8 mouse cellular contexts compared by ENCODE assay signal in genomic region chr5:135015497-135015896, GRCm38 (mm10). TPM values are rescaled to one million over a fixed set of nuclear protein-coding genes. Genes with fewer than 3 reads are reported as not detected.
DNase-seq lines count a peak whose midpoint lies in the region; ATAC-seq and TF ChIP-seq lines count a peak whose summit lies in the region.

No protein-coding gene starts in this region.

- WGBS in heart, adult 2 months = 15% methylated on average over 7 of the region's 7 CpGs
- WGBS in lung, embryonic 16.5 days = 14% methylated on average over 7 of the region's 7 CpGs

- peak; percentile 73 for ATAC-seq in CD4-positive, CD25-positive, alpha-beta regulatory T cell, adult 4 months
- peak; percentile 27 for ATAC-seq in lung, embryonic 16.5 days (ENCODE audit: low read depth)

- no peak for TF ChIP-seq POLR2A in heart, adult 2 months (IDR thresholded peaks at IDR 0.05; ENCODE audit: insufficient read depth, low read depth, low read length)

- H3K27me3 ChIP-seq in heart, adult 2 months (ENCODE audit: control insufficient read depth, insufficient read depth, low read length) = no peaks in the 10 kb centered on the region
- no peaks in the 10 kb centered on the region for H3K27me3 ChIP-seq in lung, embryonic 16.5 days (ENCODE audit: control insufficient read depth, insufficient read depth, low read depth, low read length)

- H3K4me3 ChIP-seq in heart, adult 2 months = no peak overlapping the region
- no peak overlapping the region for H3K4me3 ChIP-seq in lung, embryonic 16.5 days (ENCODE audit: low read length)

- no peak overlapping the region for H3K9ac ChIP-seq in heart, adult 2 months (ENCODE audit: low read depth, low read length)
- no peak overlapping the region for H3K9ac ChIP-seq in lung, embryonic 16.5 days (ENCODE audit: low read length)

- TF ChIP-seq CTCF in heart, adult 2 months (IDR thresholded peaks at IDR 0.05) = no peak

- no peak overlapping the region for H3K27ac ChIP-seq in heart, adult 2 months
- H3K27ac ChIP-seq in lung, embryonic 16.5 days (ENCODE audit: low read length) = no peak overlapping the region

- intact Hi-C loops in heart, adult 2 months (cut with DNase I) = loop anchor here (1.0 kb wide), 1 partner anchor 103 kb away; no protein-coding TSS in a partner anchor

- H3K4me2 ChIP-seq in lung, embryonic 16.5 days (ENCODE audit: low read depth, low read length) = no peak overlapping the region

- DNase-seq in adrenal gland, postnatal 14 days = peak; percentile 90
- DNase-seq in embryo, embryonic 9.5 days (ENCODE audit: extremely low spot score) = peak; percentile 81
- peak; percentile 85 to 93 for DNase-seq in heart, adult 2 months
- DNase-seq in layer of hippocampus, adult 11-12 months (ENCODE audit: low spot score) = peak; percentile 91
- DNase-seq in right cerebral cortex, adult 2 months (ENCODE audit: low spot score in 2 of 2) = peak; percentile 95 to 96
- DNase-seq in urinary bladder, adult 2 months (ENCODE audit: low spot score) = peak; percentile 74

- no peaks in the 10 kb centered on the region for H3K9me3 ChIP-seq in lung, embryonic 16.5 days (ENCODE audit: control insufficient read depth, low read length)

- peaks cover 1% of the 10 kb centered on the region; the same call in 1 of the 2 replicates for H3K4me1 ChIP-seq in heart, adult 2 months (ENCODE audit: control insufficient read depth, insufficient read depth, low read length)
- peaks cover 20% of the 10 kb centered on the region for H3K4me1 ChIP-seq in lung, embryonic 16.5 days (replicated peaks; ENCODE audit: control insufficient read depth, insufficient read depth, low read length)

- H3K79me2 ChIP-seq in heart, adult 2 months (replicated peaks; ENCODE audit: control insufficient read depth, insufficient read depth, low read length) = no peaks in the 10 kb centered on the region

- no peaks in the 10 kb centered on the region for H3K36me3 ChIP-seq in heart, adult 2 months (ENCODE audit: control insufficient read depth, insufficient read depth, low read length)
- no peaks in the 10 kb centered on the region for H3K36me3 ChIP-seq in lung, embryonic 16.5 days (ENCODE audit: control insufficient read depth, insufficient read depth, low read length)

- TF ChIP-seq EP300 in heart, adult 2 months (IDR thresholded peaks at IDR 0.05; ENCODE audit: insufficient read depth, low read depth, low read length) = peak; percentile 79; the same call in 1 of the 2 replicates

RNA-seq across cellular contexts. Expression of gene Abhd11, which starts 6.5 kb away (rescaled TPM):
- polyA plus RNA-seq in CD4-positive, CD25-positive, alpha-beta regulatory T cell, adult 4 months (2017; shearing (Covaris generic)) = 10 to 100 TPM; 64.3 to 80.5 TPM
- total RNA-seq in adrenal gland, postnatal 14 days (2021) = 66.7 and 68.5 TPM in 2 replicates
- total RNA-seq in heart, adult 2 months (2021) = 10 to 100 TPM; 56.9 to 64.5 TPM
- polyA plus RNA-seq in heart, adult 2 months (2012; rRNA removed) = 90.2 and 110 TPM in 2 replicates
- 73.3 and 73.4 TPM in 2 replicates for polyA plus RNA-seq in lung, embryonic 16.5 days (2015; fragmentation: Nextera tagmentation; extraction: Ambion mirVana)
- 50.0 and 69.5 TPM in 2 replicates for polyA plus RNA-seq in urinary bladder, adult 2 months (2012; rRNA removed)

RNA-seq across cellular contexts. Expression of gene Stx1a, which starts 7.8 kb away (rescaled TPM):
- 10 to 100 TPM; 15.4 to 27.0 TPM for polyA plus RNA-seq in CD4-positive, CD25-positive, alpha-beta regulatory T cell, adult 4 months (2017; shearing (Covaris generic))
- total RNA-seq in adrenal gland, postnatal 14 days (2021) = 5.9 and 10.9 TPM in 2 replicates
- 1 to 10 TPM; 1.4 to 1.5 TPM for total RNA-seq in heart, adult 2 months (2021)
- 4.7 and 5.1 TPM in 2 replicates for polyA plus RNA-seq in heart, adult 2 months (2012; rRNA removed)
- polyA plus RNA-seq in lung, embryonic 16.5 days (2015; fragmentation: Nextera tagmentation; extraction: Ambion mirVana) = 11.8 and 12.4 TPM in 2 replicates
- 9.6 and 11.5 TPM in 2 replicates for polyA plus RNA-seq in urinary bladder, adult 2 months (2012; rRNA removed)

RNA-seq across cellular contexts. Expression of gene Cldn3, which starts 29.5 kb away (rescaled TPM):
- polyA plus RNA-seq in CD4-positive, CD25-positive, alpha-beta regulatory T cell, adult 4 months (2017; shearing (Covaris generic)) = not detected
- total RNA-seq in adrenal gland, postnatal 14 days (2021) = 0.90 and 9.0 TPM in 2 replicates
- total RNA-seq in heart, adult 2 months (2021) = under 1 TPM in 1 of 2 experiments, not detected in 1; 0.26 TPM
- polyA plus RNA-seq in heart, adult 2 months (2012; rRNA removed) = 0.12 and 6.8 TPM in 2 replicates
- polyA plus RNA-seq in lung, embryonic 16.5 days (2015; fragmentation: Nextera tagmentation; extraction: Ambion mirVana) = 328 and 355 TPM in 2 replicates
- 0.15 and 0.17 TPM in 2 replicates for polyA plus RNA-seq in urinary bladder, adult 2 months (2012; rRNA removed)

RNA-seq across cellular contexts. Expression of gene Dnajc30, which starts 48.5 kb away (rescaled TPM):
- 10 to 100 TPM; 23.4 to 36.6 TPM for polyA plus RNA-seq in CD4-positive, CD25-positive, alpha-beta regulatory T cell, adult 4 months (2017; shearing (Covaris generic))
- total RNA-seq in adrenal gland, postnatal 14 days (2021) = 24.5 and 26.2 TPM in 2 replicates
- 10 to 100 TPM; 38.4 to 46.1 TPM for total RNA-seq in heart, adult 2 months (2021)
- polyA plus RNA-seq in heart, adult 2 months (2012; rRNA removed) = 34.7 and 35.7 TPM in 2 replicates
- polyA plus RNA-seq in lung, embryonic 16.5 days (2015; fragmentation: Nextera tagmentation; extraction: Ambion mirVana) = 32.2 and 32.5 TPM in 2 replicates
- polyA plus RNA-seq in urinary bladder, adult 2 months (2012; rRNA removed) = 25.3 and 28.1 TPM in 2 replicates

RNA-seq across cellular contexts. Expression of gene Bud23, which starts 49.3 kb away (rescaled TPM):
- polyA plus RNA-seq in CD4-positive, CD25-positive, alpha-beta regulatory T cell, adult 4 months (2017; shearing (Covaris generic)) = 100 to 1,000 TPM in 1 of 2 experiments, 10 to 100 TPM in 1; 60.8 to 103 TPM
- total RNA-seq in adrenal gland, postnatal 14 days (2021) = 45.6 and 51.3 TPM in 2 replicates
- total RNA-seq in heart, adult 2 months (2021) = 10 to 100 TPM; 20.5 to 21.1 TPM
- polyA plus RNA-seq in heart, adult 2 months (2012; rRNA removed) = 26.2 and 29.8 TPM in 2 replicates
- 100 and 110 TPM in 2 replicates for polyA plus RNA-seq in lung, embryonic 16.5 days (2015; fragmentation: Nextera tagmentation; extraction: Ambion mirVana)
- polyA plus RNA-seq in urinary bladder, adult 2 months (2012; rRNA removed) = 51.2 and 54.6 TPM in 2 replicates

Comparison
In these comparisons a context has a peak if more than half of its experiments do, and no peak if none do; other contexts are left out.
1. RNA of gene Cldn3, which starts 29.5 kb away (polyA plus RNA-seq): 328 to 355 TPM in lung, embryonic 16.5 days; 0.12 to 6.8 TPM in heart, adult 2 months, 0.15 to 0.17 TPM in urinary bladder, adult 2 months and not detected in CD4-positive, CD25-positive, alpha-beta regulatory T cell, adult 4 months; every median in the first group is over 10 times any median in the second.
2. Peak in every context shown above with its lines, with median percentiles within 50 percentile points of each other: DNase-seq.